Comparison of ENCODE assay signal across 22 mouse cellular contexts in the genomic region with DNA sequence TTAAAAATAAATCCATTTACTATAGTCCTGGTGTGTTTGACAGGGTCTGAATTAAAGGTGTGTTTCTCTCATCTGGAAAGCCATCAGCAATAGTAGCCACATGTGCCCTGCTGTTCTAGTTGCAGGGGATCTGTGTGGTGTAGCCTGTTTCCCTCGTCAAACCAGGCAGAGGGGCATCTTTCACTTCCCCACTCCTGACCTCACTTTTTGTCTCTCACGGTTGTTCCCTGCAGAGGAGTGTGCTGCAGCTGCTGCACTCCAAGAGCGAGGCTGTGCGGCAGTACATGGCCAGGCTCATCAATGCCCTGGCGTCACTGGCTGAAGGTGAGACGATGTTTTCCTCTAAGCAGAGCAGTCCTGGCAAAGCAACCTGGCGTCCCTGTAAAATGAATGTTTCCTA.
"Had no signal": no experiment of that assay in that cellular context is flagged by ENCODE, and none has a peak within 500 bp of the region (broad histone marks: within the 10 kb centered on the region; RNA-seq: fewer than 3 reads in every experiment).

No protein-coding gene starts in this region.

- H3K4me3 ChIP-seq: layer of hippocampus, adult 2 months; limb, embryonic 10.5 days; limb, embryonic 13.5 days; liver, embryonic 12.5 days; liver, embryonic 15.5 days; lung, embryonic 15.5 days; midbrain, embryonic 10.5 days; midbrain, embryonic 15.5 days; myocyte; neural tube, embryonic 13.5 days; stomach, embryonic 15.5 days had no signal

- ATAC-seq: liver, embryonic 12.5 days; midbrain, embryonic 15.5 days had no signal

- H3K9me3 ChIP-seq: limb, embryonic 10.5 days; limb, embryonic 13.5 days; liver, embryonic 12.5 days; liver, embryonic 15.5 days; lung, embryonic 15.5 days; midbrain, embryonic 10.5 days; midbrain, embryonic 15.5 days; neural tube, embryonic 13.5 days; stomach, embryonic 15.5 days had no signal

- DNase-seq: kidney, adult 11 months; kidney, adult 9 months; kidney, postnatal 25 days; layer of hippocampus, adult 9-11 months; liver; lung, adult 18-20 months; lung, postnatal 10 days; lung, postnatal 36 days; retina, postnatal 1 day; right cerebral cortex, postnatal 25 days; thymus, postnatal 25 days had no signal

- H3K4me2 ChIP-seq: limb, embryonic 13.5 days; liver, embryonic 12.5 days; liver, embryonic 15.5 days; lung, embryonic 15.5 days; midbrain, embryonic 15.5 days; neural tube, embryonic 13.5 days; stomach, embryonic 15.5 days had no signal

- H3K9ac ChIP-seq: limb, embryonic 13.5 days; liver, embryonic 12.5 days; liver, embryonic 15.5 days; lung, embryonic 15.5 days; midbrain, embryonic 15.5 days; neural tube, embryonic 13.5 days; stomach, embryonic 15.5 days had no signal

- H3K4me1 ChIP-seq: limb, embryonic 10.5 days; limb, embryonic 13.5 days; liver, embryonic 15.5 days; lung, embryonic 15.5 days; midbrain, embryonic 15.5 days; neural tube, embryonic 13.5 days; stomach, embryonic 15.5 days had no signal

- H3K27me3 ChIP-seq: limb, embryonic 13.5 days; liver, embryonic 12.5 days; liver, embryonic 15.5 days; lung, embryonic 15.5 days; midbrain, embryonic 15.5 days; neural tube, embryonic 13.5 days; stomach, embryonic 15.5 days had no signal

- H3K27ac ChIP-seq: layer of hippocampus, adult 2 months; limb, embryonic 10.5 days; limb, embryonic 13.5 days; liver, embryonic 12.5 days; liver, embryonic 15.5 days; lung, embryonic 15.5 days; midbrain, embryonic 10.5 days; midbrain, embryonic 15.5 days; neural tube, embryonic 13.5 days; stomach, embryonic 15.5 days had no signal
